In genomic region chr6:53760651-53761058, GRCm38 (mm10) we compare ENCODE assay signal across 7 mouse cellular contexts. TPM values are rescaled to one million over a fixed set of nuclear protein-coding genes. Genes with fewer than 3 reads are reported as not detected.
DNase-seq lines count a peak whose midpoint lies in the region; ATAC-seq and TF ChIP-seq lines count a peak whose summit lies in the region.

No protein-coding gene starts in this region.

- H3K36me3 ChIP-seq in midbrain, postnatal 0 days (ENCODE audit: insufficient read depth, low read length): no peaks in the 10 kb centered on the region

- 9% methylated on average over 6 of the region's 6 CpGs for WGBS in midbrain, postnatal 0 days

- H3K27me3 ChIP-seq in midbrain, postnatal 0 days (ENCODE audit: insufficient read depth, low read length): 0 out of 2 replicates have a peak, but pooled peaks cover 6% of the 10 kb centered on the region

- H3K27ac ChIP-seq in bone marrow macrophage, adult 2 months (ENCODE audit: insufficient read depth, low read depth, low read length): peak overlapping the region; percentile 97
- peak overlapping the region; percentile 38; the same call in 1 of the 2 replicates for H3K27ac ChIP-seq in midbrain, postnatal 0 days (ENCODE audit: low read depth, low read length)

- TF ChIP-seq POLR2A in bone marrow macrophage, adult 2 months (IDR thresholded peaks at IDR 0.05; ENCODE audit: borderline replicate concordance, low read depth, low read length): no peak

- no peaks in the 10 kb centered on the region for H3K9me3 ChIP-seq in midbrain, postnatal 0 days (ENCODE audit: low read length)

- intact Hi-C loops in gastrocnemius, postnatal 14 days (cut with DNase I; ENCODE audit: low total_unique reads): no loop called here
- intact Hi-C loops in left cerebral cortex, postnatal 36 days (cut with DNase I): no loop called here

- ATAC-seq in midbrain, postnatal 0 days (ENCODE audit: low FRiP score): no peak
- ATAC-seq in monocyte, adult 5-6 weeks (replicated peaks; ENCODE audit: insufficient number of reproducible peaks, low FRiP score, low TSS enrichment, poor library complexity, severe bottlenecking): no peak

- TF ChIP-seq CTCF in bone marrow macrophage, adult 2 months (IDR thresholded peaks at IDR 0.05; ENCODE audit: low read depth, low read length): no peak
- TF ChIP-seq CTCF in midbrain, postnatal 0 days (IDR thresholded peaks at IDR 0.05): peak; percentile 57

- no peak overlapping the region for H3K4me3 ChIP-seq in bone marrow macrophage, adult 2 months (ENCODE audit: insufficient read depth, low read length)
- H3K4me3 ChIP-seq in midbrain, postnatal 0 days (ENCODE audit: low read depth, low read length): no peak overlapping the region

- H3K4me1 ChIP-seq in bone marrow macrophage, adult 2 months (ENCODE audit: control insufficient read depth, insufficient read depth, low read length): peaks cover 33% of the 10 kb centered on the region
- peaks cover 6% of the 10 kb centered on the region; the same call in 1 of the 2 replicates for H3K4me1 ChIP-seq in midbrain, postnatal 0 days (ENCODE audit: insufficient read depth, low read length)

- no peak overlapping the region for H3K4me2 ChIP-seq in midbrain, postnatal 0 days (ENCODE audit: low read depth, low read length, poor library complexity, severe bottlenecking)

- peak; percentile 75 for DNase-seq in R1 (ENCODE audit: low read depth, low spot score)
- peak; percentile 50 for DNase-seq in gastrocnemius, postnatal 14 days
- peak; percentile 55 for DNase-seq in kidney, postnatal 10 days
- DNase-seq in midbrain, postnatal 0 days (ENCODE audit: low spot score): peak; percentile 82
- no peak for DNase-seq in left cerebral cortex, postnatal 36 days (ENCODE audit: low spot score in 2 of 2)

- no peak overlapping the region for H3K9ac ChIP-seq in midbrain, postnatal 0 days (replicated peaks; ENCODE audit: low read length, poor library complexity, severe bottlenecking)

RNA-seq across cellular contexts. Expression of gene Tril, which starts 60.0 kb away (rescaled TPM):
- not detected in 2 replicates for polyA plus RNA-seq in bone marrow macrophage, adult 2 months (2012; ENCODE audit: insufficient read depth, insufficient read length, missing spikeins)
- total RNA-seq in gastrocnemius, postnatal 14 days (2021): 10 to 100 TPM; 10.8 to 12.3 TPM
- total RNA-seq in midbrain, postnatal 0 days (2014; rRNA removed): 48.4 and 55.6 TPM in 2 replicates
- 25.9 and 26.7 TPM in 2 replicates for polyA plus RNA-seq in midbrain, postnatal 0 days (2015; fragmentation: Nextera tagmentation; extraction: Ambion mirVana)
- total RNA-seq in left cerebral cortex, postnatal 36 days (2021): 10 to 100 TPM; 31.5 to 33.4 TPM
- not detected in 3 replicates for total RNA-seq in monocyte, adult 5-6 weeks (2017)

Comparison
In these comparisons a context has a peak if more than half of its experiments do, and no peak if none do; other contexts are left out.
1. DNase-seq: peak in R1 (single experiment), gastrocnemius, postnatal 14 days (single experiment), kidney, postnatal 10 days (single experiment) and midbrain, postnatal 0 days (single experiment); none in left cerebral cortex, postnatal 36 days (0 of 2).
2. RNA of gene Tril, which starts 60.0 kb away (total RNA-seq): 48.4 to 55.6 TPM in midbrain, postnatal 0 days, 31.5 to 33.4 TPM in left cerebral cortex, postnatal 36 days and 10.8 to 12.3 TPM in gastrocnemius, postnatal 14 days; not detected in monocyte, adult 5-6 weeks; every median in the first group is over 10 times any median in the second.